Mouse (Mus musculus): ENCODE data around the gene Cklf.
"Not testable (repeated sequence)": the region's sequence is repeated elsewhere in the genome, so short reads cannot be mapped to it uniquely, and the experiment has no call there.

Gene Cklf

DNA sequence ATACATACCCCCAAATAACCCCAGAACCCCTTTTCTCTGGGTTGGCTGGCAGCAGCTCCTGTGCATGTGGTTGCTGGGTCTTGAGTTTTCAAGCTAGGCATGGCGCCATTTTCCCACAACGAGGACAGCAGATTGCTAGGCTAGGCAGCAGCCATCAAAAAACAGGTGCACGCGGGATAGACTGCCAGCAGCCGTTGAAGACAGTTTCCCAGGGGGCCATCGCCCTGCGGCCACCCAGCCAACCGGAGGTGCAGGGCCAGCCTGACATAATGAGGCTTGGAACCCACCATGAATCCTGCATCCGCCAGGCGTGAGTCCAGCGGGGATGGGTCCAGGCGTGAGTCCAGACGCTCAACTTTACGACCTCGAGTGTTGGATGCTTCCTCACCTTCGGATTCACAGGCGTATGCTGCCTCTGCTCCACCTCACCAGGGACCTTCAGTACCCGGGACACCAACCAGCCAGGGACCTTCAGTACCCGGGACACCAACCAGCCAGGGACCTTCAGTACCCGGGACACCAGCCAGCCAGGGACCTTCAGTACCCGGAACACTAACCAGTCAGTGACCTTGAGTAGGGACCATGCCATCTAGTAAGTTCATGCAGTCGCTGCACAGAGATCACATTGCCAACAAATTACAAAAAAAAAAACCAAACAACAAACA, 13.7 kb downstream of the Cklf start:
- DNase-seq (ENCODE audit: low read depth, low spot score): not testable (repeated sequence)

DNA sequence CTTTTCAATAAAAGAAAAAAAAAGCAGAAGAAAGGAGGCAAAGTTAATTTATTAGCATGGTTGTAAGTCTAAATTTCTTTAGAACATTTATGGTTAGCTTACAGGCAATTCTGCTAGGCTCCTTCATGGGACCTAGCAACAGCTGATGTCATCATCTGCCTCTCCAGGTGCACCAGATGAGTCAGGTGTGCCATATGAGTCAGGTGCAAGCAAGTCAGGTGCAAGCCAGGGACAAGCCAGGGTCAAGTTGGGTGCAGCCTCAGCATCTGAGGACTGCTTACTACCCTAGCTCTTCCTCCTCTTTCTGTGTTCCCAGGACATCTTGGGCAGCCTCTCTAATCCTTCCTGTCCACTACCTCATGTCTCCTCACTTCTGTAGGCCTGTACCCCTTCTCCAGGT, 17.7 kb downstream of the Cklf start:
- DNase-seq (ENCODE audit: low read depth, low spot score): no peak

DNA sequence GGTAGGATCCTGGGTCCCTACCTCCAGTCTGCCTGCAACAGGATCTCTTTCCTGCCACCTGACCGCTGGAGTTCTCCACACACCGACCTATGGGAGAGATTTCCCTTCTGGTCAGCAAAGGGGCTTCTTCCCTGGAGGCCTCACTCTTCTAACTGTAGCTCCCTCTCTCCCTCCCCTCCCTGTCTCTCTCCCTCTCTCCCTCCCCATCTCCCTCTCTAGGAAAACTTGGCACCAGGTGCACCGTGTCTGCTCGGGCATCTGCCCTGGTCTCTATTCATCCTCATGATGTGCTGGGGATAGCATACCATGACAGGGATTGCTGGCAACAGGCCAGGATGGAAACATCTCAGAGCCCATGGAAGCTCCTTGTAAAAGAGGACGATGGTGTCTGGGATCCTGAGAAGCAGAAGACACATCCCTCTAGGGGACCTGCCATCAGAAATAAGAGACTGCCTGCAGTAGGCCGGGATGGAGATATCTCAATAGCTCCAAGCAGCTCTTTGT, 18.3 kb downstream of the Cklf start:
- no peak for DNase-seq (ENCODE audit: low read depth, low spot score)

DNA sequence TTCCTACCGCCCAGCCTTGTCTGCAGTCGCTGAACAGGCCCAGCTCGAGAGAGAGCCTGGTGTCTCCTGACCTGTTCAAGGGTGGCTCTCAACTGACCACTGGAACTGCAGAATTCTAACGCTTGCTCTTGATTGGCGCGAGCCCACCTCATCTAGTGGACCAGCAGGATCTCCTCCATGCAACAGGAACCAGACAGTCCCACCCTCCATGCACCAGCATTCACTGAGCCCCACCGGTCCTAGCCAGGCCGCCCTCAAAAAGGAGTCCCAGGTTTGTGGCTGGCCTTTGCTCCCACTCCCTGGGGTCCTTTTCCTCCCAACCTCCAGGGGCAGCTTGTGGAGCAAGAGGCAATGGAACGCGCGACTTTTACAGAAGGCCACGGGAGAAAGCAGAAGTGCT, 42.4 kb downstream of the Cklf start, which contains the start of gene Cmtm2a:
Gene Cmtm2a (minus strand): TSS at position 101 of the 400 bp plus-strand sequence.
- not testable (repeated sequence) for DNase-seq (ENCODE audit: low read depth, low spot score)

DNA sequence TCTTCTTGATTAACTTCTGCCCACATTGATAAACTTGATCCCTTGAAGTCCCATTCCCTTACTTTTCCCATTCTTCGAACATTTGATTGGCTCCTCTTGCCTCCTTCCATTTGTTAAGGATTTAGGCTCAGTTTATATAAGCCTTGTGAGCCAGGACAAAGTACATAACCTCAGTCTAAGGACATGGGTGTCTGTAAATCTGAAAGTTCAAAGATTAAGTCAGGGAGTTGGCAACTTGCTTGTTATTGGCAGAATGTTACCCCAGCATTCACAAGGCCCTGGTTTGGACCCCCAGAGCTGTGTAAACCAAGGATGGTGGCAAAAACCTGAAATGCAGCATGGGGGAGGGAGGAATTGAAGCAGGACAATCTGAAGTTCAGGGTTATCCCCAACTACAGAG, 43.7 kb downstream of the Cklf start:
- no peak for DNase-seq (ENCODE audit: low read depth, low spot score)

DNA sequence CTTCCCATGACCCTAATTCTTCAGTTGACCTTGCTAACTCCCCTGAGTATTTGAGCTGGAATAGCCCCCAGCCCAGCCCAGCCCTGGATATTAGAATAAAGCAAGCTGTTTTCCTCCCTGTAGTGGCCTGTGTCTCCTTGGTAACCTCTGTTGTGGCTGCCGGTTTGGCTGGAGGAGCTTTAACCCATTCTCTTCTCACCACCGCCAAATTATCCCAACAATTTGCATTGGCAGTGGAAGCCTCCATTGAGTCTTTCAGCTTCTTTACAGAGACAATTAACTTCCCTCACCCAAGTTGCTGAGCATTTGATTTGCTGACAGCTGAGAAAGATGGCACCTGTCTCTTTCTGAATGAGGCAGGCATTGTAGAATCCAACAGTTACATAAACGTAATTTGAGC, 50.9 kb downstream of the Cklf start:
- not testable (repeated sequence) for DNase-seq (ENCODE audit: low read depth, low spot score)

DNA sequence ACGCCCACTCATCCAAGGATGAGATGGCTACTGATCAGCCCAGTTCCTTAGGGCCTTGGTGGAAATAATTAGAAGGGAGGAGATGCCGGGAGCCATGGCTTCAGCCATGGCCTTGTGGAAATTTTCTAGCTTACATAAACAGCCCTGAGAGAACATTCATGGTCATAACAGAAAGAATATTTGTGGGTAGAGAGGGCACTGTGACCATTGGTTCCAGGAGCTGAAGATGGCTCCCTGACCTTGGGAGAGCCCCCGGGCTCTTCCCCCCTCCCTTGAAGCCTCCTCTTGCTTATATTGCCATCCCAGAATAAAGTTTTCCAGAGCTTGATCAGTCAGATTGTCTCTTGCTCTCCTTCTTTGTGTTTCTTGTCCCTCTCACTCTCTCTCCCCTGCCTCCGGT, 51.9 kb downstream of the Cklf start:
- not testable (repeated sequence) for DNase-seq (ENCODE audit: low read depth, low spot score)

DNA sequence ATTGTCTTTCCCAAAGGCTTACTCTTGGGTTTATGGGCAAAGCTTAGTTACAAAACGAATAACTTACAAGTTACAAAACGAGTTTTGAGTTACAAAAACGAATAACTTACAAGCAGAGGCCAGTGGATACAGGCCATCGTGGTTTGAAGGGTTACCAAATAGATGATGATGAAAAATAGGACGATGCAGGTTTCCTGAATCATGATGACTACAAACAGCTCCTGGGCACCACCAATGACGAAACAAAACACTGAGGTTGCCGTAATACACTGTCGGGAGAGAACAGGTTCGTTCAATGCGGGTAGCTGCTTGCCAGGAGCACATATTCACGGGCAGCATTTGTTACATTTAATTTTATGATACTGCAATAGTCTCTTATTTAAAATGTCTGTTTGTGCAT, 54.3 kb downstream of the Cklf start:
- no peak for DNase-seq (ENCODE audit: low read depth, low spot score)

DNA sequence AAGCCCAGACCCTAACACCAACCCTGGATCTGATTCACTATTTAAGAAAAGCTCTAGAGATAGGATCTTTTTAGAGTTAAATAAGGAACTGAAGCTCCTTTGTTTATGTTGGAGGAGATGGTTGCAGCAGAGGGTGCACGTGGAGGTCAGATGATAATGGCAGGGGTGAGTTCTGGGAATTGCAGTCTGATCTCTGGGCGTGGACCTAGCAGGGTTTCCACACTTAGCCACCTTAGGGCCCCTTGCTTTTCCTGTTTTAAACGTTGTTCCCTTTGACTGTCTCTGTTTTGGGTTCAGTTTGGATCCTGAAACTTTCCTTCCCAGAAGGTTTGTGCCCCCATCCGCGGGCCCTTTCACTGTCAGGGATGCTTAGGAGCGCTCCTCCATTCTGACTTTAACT, 57.7 kb downstream of the Cklf start:
- DNase-seq (ENCODE audit: low read depth, low spot score): not testable (repeated sequence)

DNA sequence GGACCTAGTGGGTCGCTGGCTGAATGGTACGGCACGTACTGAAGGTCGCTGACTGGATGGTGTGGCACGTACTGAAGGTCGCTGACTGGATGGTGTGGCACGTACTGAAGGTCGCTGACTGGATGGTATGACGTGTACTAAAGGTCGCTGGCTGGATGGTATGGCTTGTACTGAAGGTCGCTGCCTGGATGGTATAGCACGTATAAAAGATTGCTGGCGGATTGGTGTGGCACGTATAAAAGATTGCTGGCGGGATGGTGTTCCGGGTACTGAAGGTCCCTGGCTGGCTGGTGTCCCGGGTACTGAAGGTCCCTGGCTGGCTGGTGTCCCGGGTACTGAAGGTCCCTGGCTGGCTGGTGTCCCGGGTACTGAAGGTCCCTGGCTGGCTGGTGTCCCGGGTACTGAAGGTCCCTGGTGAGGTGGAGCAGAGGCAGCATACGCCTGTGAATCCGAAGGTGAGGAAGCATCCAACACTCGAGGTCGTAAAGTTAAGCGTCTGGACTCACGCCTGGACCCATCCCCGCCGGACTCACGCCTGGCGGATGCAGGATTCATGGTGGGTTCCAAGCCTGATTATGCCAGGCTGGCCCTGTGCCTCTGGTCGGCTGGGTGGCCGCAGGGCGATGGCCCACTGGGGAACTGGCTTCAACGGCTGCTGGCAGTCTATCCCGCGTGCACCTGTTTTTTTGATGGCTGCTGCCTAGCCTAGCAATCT, 58.9 kb downstream of the Cklf start, which contains the start of the genes Gm45711 and Cmtm1:
Gene Gm45711 (minus strand): TSS at position 641 of the 715 bp plus-strand sequence.
Gene Cmtm1 (minus strand): TSS at position 705 of the 715 bp plus-strand sequence.
- DNase-seq (ENCODE audit: low read depth, low spot score): not testable (repeated sequence)

DNA sequence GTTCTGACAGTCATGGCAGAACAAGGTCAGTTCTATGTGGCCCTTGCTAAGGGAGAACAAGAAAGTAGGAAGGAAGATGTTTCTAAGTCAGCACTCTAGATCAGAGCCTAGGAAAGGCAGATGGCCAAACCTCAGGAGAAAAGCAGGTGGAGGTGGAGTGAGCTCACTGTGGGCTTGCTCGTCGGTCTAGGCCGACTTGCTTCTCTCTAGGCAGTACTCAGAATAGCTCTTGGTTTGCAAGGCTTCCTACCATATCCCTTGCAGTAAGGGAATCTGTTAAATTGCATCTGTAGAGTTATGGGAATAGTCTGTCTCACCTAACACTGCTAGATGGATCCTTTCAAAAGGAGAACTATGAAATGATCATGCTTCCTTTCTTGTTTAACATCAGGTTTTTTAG, 61.4 kb downstream of the Cklf start:
- not testable (repeated sequence) for DNase-seq (ENCODE audit: low read depth, low spot score)

DNA sequence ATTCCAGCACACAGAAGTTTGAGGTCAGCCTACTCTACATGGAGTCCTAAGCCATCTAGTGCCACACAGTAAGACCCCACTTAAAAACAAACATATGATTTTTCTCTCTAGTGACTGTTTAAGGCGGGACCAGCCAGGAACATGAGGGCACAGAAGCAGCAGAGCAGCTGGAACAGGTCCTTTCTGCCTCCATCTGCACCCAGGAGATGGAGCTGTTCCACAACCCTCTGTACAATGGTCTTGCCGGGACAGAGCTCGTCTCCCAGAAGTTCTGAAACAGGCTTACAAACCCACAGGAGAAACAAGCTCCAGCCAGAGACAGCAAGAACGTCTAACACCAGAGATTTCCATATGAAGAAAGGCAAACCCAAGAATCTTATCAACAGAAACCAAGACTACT, 62.6 kb downstream of the Cklf start:
- no peak for DNase-seq (ENCODE audit: low read depth, low spot score)
